Mouse (Mus musculus): ENCODE measurements around the gene Gpr153. TPM values are rescaled to one million over a fixed set of nuclear protein-coding genes. Genes with fewer than 3 reads are reported as not detected.

Gene Gpr153
- polyA plus RNA-seq, 1 experiment from 2014 or later = 8.5 TPM

- Histone ChIP-seq H3K36me3 (ENCODE audit: control insufficient read depth, insufficient read depth, low read length) (peaks cover 4% of the 10 kb centered on the region; the same call in 1 of the 2 replicates), H3K27me3 (ENCODE audit: control insufficient read depth, insufficient read depth, low read depth, low read length) (peaks cover 80% of the 10 kb centered on the region), H3K4me1 (replicated peaks; ENCODE audit: control insufficient read depth, insufficient read depth, low read length) (peaks cover 16% of the 10 kb centered on the region), H3K4me2 (ENCODE audit: low read depth, low read length) (peak overlapping the region; percentile 59), H3K9me3 (ENCODE audit: control insufficient read depth, low read length) (no peaks in the 10 kb centered on the region), H3K4me3 (ENCODE audit: low read length) (peak overlapping the region; percentile 33), H3K27ac (ENCODE audit: low read length) (no peak overlapping the region), H3K9ac (ENCODE audit: low read length) (peak overlapping the region; percentile 35; the same call in 1 of the 2 replicates)
- WGBS = 6% methylated on average over 70 of the region's 70 CpGs
- peak; percentile 87 for ATAC-seq (ENCODE audit: low read depth)
Measured at GRCm38 (mm10) chr4:152283186-152283950, 9.3 kb downstream of the Gpr153 start.

- no peaks in the 10 kb centered on the region for H3K36me3 ChIP-seq (ENCODE audit: control insufficient read depth, insufficient read depth, low read length)
- no peak overlapping the region for H3K27ac ChIP-seq (ENCODE audit: low read length)
- no peak overlapping the region for H3K9ac ChIP-seq (ENCODE audit: low read length)
- H3K27me3 ChIP-seq (ENCODE audit: control insufficient read depth, insufficient read depth, low read depth, low read length) = peaks cover 91% of the 10 kb centered on the region
- no peak overlapping the region for H3K4me3 ChIP-seq (ENCODE audit: low read length)
- H3K9me3 ChIP-seq (ENCODE audit: control insufficient read depth, low read length) = no peaks in the 10 kb centered on the region
- H3K4me1 ChIP-seq (replicated peaks; ENCODE audit: control insufficient read depth, insufficient read depth, low read length) = peaks cover 16% of the 10 kb centered on the region
- no peak for ATAC-seq (ENCODE audit: low read depth)
- H3K4me2 ChIP-seq (ENCODE audit: low read depth, low read length) = no peak overlapping the region
- 2% methylated on average over 10 of the region's 10 CpGs for WGBS
Measured at GRCm38 (mm10) chr4:152285505-152285904, 11.5 kb downstream of the Gpr153 start.

DNA sequence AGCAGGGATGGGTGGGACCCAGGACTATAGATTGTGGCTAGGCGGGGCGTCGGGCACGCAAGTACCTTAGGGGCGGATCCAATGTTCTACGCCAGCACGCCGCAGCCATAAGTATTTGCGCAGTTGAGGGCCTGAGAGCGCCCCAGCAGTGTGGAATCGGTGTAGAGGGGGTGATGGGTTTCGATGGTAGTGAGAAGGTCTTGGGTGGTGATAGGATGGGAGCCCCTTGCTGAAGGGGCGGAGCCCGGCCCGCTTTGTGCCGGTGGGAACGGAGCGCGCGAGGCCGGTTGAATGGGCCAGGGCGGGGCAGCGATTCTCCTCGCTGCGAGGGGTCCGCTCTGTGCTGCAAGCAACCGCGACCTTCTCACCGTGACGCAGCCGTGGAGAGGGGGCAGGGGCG is 12.2 kb downstream of the Gpr153 start:
- Histone ChIP-seq H3K4me1 (replicated peaks; ENCODE audit: control insufficient read depth, insufficient read depth, low read length) (peaks cover 16% of the 10 kb centered on the region), H3K9ac (ENCODE audit: low read length) (no peak overlapping the region), H3K9me3 (ENCODE audit: control insufficient read depth, low read length) (no peaks in the 10 kb centered on the region), H3K27me3 (ENCODE audit: control insufficient read depth, insufficient read depth, low read depth, low read length) (peaks cover 91% of the 10 kb centered on the region), H3K36me3 (ENCODE audit: control insufficient read depth, insufficient read depth, low read length) (no peaks in the 10 kb centered on the region), H3K27ac (ENCODE audit: low read length) (no peak overlapping the region), H3K4me2 (ENCODE audit: low read depth, low read length) (0 out of 2 replicates have a peak overlapping the region, but pooled peaks have one; percentile 17), H3K4me3 (ENCODE audit: low read length) (0 out of 2 replicates have a peak overlapping the region, but pooled peaks have one; percentile 10)
- WGBS = 2% methylated on average over 32 of the region's 32 CpGs
- ATAC-seq (ENCODE audit: low read depth) = no peak

DNA sequence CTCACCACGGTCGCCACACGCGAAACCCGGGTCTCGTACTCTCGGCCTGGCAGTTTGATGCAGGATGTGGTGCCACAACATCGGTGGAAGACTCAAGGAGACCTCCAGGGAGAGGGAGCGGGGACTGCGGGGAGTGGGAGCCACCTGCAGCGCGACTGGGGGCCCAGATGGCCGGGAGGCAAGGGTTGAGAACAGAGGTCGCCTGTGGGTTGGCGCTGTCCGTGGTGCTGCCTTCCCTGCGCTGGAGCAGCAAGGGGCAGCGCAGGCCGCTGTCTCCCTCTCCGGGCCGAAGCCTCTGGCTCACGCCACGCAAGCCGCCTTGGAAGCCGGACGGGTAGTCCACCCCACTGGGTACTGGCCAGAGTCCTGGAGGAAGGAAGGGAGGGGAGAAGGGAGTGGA is 12.9 kb downstream of the Gpr153 start:
- ATAC-seq (ENCODE audit: low read depth) = peak; percentile 19
- H3K27me3 ChIP-seq (ENCODE audit: control insufficient read depth, insufficient read depth, low read depth, low read length) = peaks cover 91% of the 10 kb centered on the region
- H3K4me3 ChIP-seq (ENCODE audit: low read length) = no peak overlapping the region
- peaks cover 16% of the 10 kb centered on the region for H3K4me1 ChIP-seq (replicated peaks; ENCODE audit: control insufficient read depth, insufficient read depth, low read length)
- no peaks in the 10 kb centered on the region for H3K36me3 ChIP-seq (ENCODE audit: control insufficient read depth, insufficient read depth, low read length)
- no peak overlapping the region for H3K4me2 ChIP-seq (ENCODE audit: low read depth, low read length)
- H3K27ac ChIP-seq (ENCODE audit: low read length) = no peak overlapping the region
- 5% methylated on average over 26 of the region's 26 CpGs for WGBS
- H3K9me3 ChIP-seq (ENCODE audit: control insufficient read depth, low read length) = no peaks in the 10 kb centered on the region
- no peak overlapping the region for H3K9ac ChIP-seq (ENCODE audit: low read length)

GRCm38 (mm10) chr4:152287317-152288120 is 13.5 kb downstream of the Gpr153 start:
- 20% methylated on average over 19 of the region's 19 CpGs for WGBS

GRCm38 (mm10) chr4:152288398-152288945 is 14.4 kb downstream of the Gpr153 start:
- Histone ChIP-seq H3K4me2 (ENCODE audit: low read depth, low read length) (no peak overlapping the region), H3K9ac (ENCODE audit: low read length) (no peak overlapping the region), H3K27ac (ENCODE audit: low read length) (no peak overlapping the region), H3K4me3 (ENCODE audit: low read length) (no peak overlapping the region), H3K9me3 (ENCODE audit: control insufficient read depth, low read length) (no peaks in the 10 kb centered on the region), H3K4me1 (replicated peaks; ENCODE audit: control insufficient read depth, insufficient read depth, low read length) (peaks cover 8% of the 10 kb centered on the region), H3K27me3 (ENCODE audit: control insufficient read depth, insufficient read depth, low read depth, low read length) (peaks cover 83% of the 10 kb centered on the region), H3K36me3 (ENCODE audit: control insufficient read depth, insufficient read depth, low read length) (no peaks in the 10 kb centered on the region)
- no peak for ATAC-seq (ENCODE audit: low read depth)
- WGBS = 55% methylated on average over 18 of the region's 18 CpGs

More at GRCm38 (mm10) chr4:152287317-152288120, 13.5 kb downstream of the Gpr153 start:
- Histone ChIP-seq H3K4me1 (replicated peaks; ENCODE audit: control insufficient read depth, insufficient read depth, low read length) (peaks cover 16% of the 10 kb centered on the region), H3K4me2 (ENCODE audit: low read depth, low read length) (no peak overlapping the region), H3K36me3 (ENCODE audit: control insufficient read depth, insufficient read depth, low read length) (no peaks in the 10 kb centered on the region), H3K4me3 (ENCODE audit: low read length) (no peak overlapping the region), H3K27ac (ENCODE audit: low read length) (no peak overlapping the region), H3K9ac (ENCODE audit: low read length) (no peak overlapping the region), H3K9me3 (ENCODE audit: control insufficient read depth, low read length) (no peaks in the 10 kb centered on the region), H3K27me3 (ENCODE audit: control insufficient read depth, insufficient read depth, low read depth, low read length) (peaks cover 91% of the 10 kb centered on the region)
- no peak for ATAC-seq (ENCODE audit: low read depth)

- Histone ChIP-seq H3K36me3 (ENCODE audit: control insufficient read depth, insufficient read depth, low read length) (no peaks in the 10 kb centered on the region), H3K9ac (ENCODE audit: low read length) (no peak overlapping the region), H3K4me3 (ENCODE audit: low read length) (no peak overlapping the region), H3K4me2 (ENCODE audit: low read depth, low read length) (0 out of 2 replicates have a peak overlapping the region, but pooled peaks have one; percentile 18), H3K27me3 (ENCODE audit: control insufficient read depth, insufficient read depth, low read depth, low read length) (peaks cover 64% of the 10 kb centered on the region), H3K9me3 (ENCODE audit: control insufficient read depth, low read length) (no peaks in the 10 kb centered on the region), H3K4me1 (replicated peaks; ENCODE audit: control insufficient read depth, insufficient read depth, low read length) (peaks cover 7% of the 10 kb centered on the region), H3K27ac (ENCODE audit: low read length) (no peak overlapping the region)
- no peak for ATAC-seq (ENCODE audit: low read depth)
- under 1% methylated on average over 39 of the region's 39 CpGs for WGBS
Measured at GRCm38 (mm10) chr4:152290385-152290784, 16.4 kb downstream of the Gpr153 start.

GRCm38 (mm10) chr4:152290991-152291390 is 17.0 kb downstream of the Gpr153 start:
- no peaks in the 10 kb centered on the region for H3K9me3 ChIP-seq (ENCODE audit: control insufficient read depth, low read length)
- ATAC-seq (ENCODE audit: low read depth) = no peak
- WGBS = 24% methylated on average over 11 of the region's 11 CpGs
- H3K27me3 ChIP-seq (ENCODE audit: control insufficient read depth, insufficient read depth, low read depth, low read length) = peaks cover 58% of the 10 kb centered on the region
- H3K4me1 ChIP-seq (replicated peaks; ENCODE audit: control insufficient read depth, insufficient read depth, low read length) = peaks cover 11% of the 10 kb centered on the region
- no peak overlapping the region for H3K27ac ChIP-seq (ENCODE audit: low read length)
- H3K9ac ChIP-seq (ENCODE audit: low read length) = no peak overlapping the region
- H3K36me3 ChIP-seq (ENCODE audit: control insufficient read depth, insufficient read depth, low read length) = no peaks in the 10 kb centered on the region
- H3K4me2 ChIP-seq (ENCODE audit: low read depth, low read length) = no peak overlapping the region
- no peak overlapping the region for H3K4me3 ChIP-seq (ENCODE audit: low read length)

DNA sequence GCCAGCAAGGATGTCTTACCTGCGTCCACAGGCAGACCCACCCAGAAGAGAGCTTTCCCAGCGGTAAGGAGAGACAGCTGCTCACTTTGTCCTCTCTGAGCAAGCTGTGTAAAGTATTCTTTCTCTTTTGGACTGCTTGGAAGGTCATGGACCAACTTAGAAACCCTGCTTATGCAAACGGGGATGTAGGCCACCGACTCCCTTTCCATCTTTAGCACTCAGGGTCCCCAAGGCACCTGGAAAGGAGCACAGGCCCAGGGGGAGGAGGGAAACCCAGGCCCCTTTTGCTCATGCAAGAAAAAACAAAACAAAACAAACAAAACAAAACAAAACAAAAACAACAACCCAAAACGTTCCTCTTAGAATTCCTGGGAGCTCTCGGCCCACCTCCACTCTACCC is 17.5 kb downstream of the Gpr153 start, which contains the start of gene Hes3:
Gene Hes3 (minus strand): TSS at position 101 of the 400 bp plus-strand sequence.
- Histone ChIP-seq H3K4me2 (ENCODE audit: low read depth, low read length) (no peak within 1 kb of the TSS), H3K9me3 (ENCODE audit: control insufficient read depth, low read length) (no peaks in the 10 kb centered on the region), H3K4me3 (ENCODE audit: low read length) (no peak within 1 kb of the TSS), H3K9ac (ENCODE audit: low read length) (no peak within 1 kb of the TSS), H3K36me3 (ENCODE audit: control insufficient read depth, insufficient read depth, low read length) (no peaks in the 10 kb centered on the region), H3K4me1 (replicated peaks; ENCODE audit: control insufficient read depth, insufficient read depth, low read length) (peaks cover 8% of the 10 kb centered on the region; the same call in 1 of the 2 replicates), H3K27ac (ENCODE audit: low read length) (no peak within 1 kb of the TSS), H3K27me3 (ENCODE audit: control insufficient read depth, insufficient read depth, low read depth, low read length) (peaks cover 53% of the 10 kb centered on the region)
- WGBS = 33% methylated on average over 6 of the region's 6 CpGs
- no peak for ATAC-seq (ENCODE audit: low read depth)

Measured in lung, embryonic 16.5 days (tissue).